Mouse (Mus musculus) liver, embryonic 14.5 days (tissue): ENCODE results near the gene Vmn2r29. TPM values are rescaled to one million over a fixed set of nuclear protein-coding genes. Genes with fewer than 3 reads are reported as not detected.

Source experiments
- ATAC-seq: fragments of 200-750 bp; cut with Nextera tagmentation; 2 replicates; pipeline ENCODE4 v1.8.0; 2017; ENCODE audit warnings: moderate number of reproducible peaks, mild to moderate bottlenecking, moderate library complexity; ENCODE audit not compliant: insufficient read depth
- DNase-seq, 3 experiments: peaks; one replicate each; pipeline ENCODE4 v3.0.0-alpha.2; 2012 to 2013; ENCODE audit warnings: low read depth in 3 of 3, low spot score in 3 of 3
- H3K27ac ChIP-seq: fragments of 300-500 bp; sonication (generic); 2 replicates; pipeline ENCODE4 v1.5.1; 2014; ENCODE audit warnings: moderate library complexity, mild to moderate bottlenecking, control low read depth, inconsistent platforms
- H3K27me3 ChIP-seq: fragments of 300-500 bp; sonication (generic); 2 replicates; pipeline ENCODE4 v1.6.1; 2014; ENCODE audit warnings: mild to moderate bottlenecking, low read length, moderate library complexity; ENCODE audit not compliant: control insufficient read depth, insufficient read depth
- H3K36me3 ChIP-seq: fragments of 300-500 bp; sonication (generic); replicated peaks from 2 replicates; pipeline ENCODE4 v1.6.1; 2014; ENCODE audit warnings: low read depth; ENCODE audit not compliant: control insufficient read depth, insufficient read depth
- H3K4me1 ChIP-seq, 2 experiments: fragments of 200-500 bp in 1 of 2; fragments of 300-500 bp in 1 of 2; sonication (generic) in 1 of 2; replicated peaks; 2 replicates each; pipeline ENCODE4 v1.6.1; 2012 to 2014; ENCODE audit warnings: antibody characterized with exemption in 1 of 2, inconsistent platforms in 1 of 2, low read length in 1 of 2; ENCODE audit not compliant: control insufficient read depth in 2 of 2, insufficient read depth in 2 of 2
- H3K4me2 ChIP-seq: fragments of 300-500 bp; sonication (generic); 2 replicates; pipeline ENCODE4 v1.6.1; 2014; ENCODE audit warnings: low read depth, mild to moderate bottlenecking, control low read depth, moderate library complexity
- H3K4me3 ChIP-seq, 2 experiments: fragments of 200-500 bp in 1 of 2; fragments of 300-500 bp in 1 of 2; sonication (generic) in 1 of 2; 2 replicates each; pipeline ENCODE4 v1.5.1; 2012 to 2014; ENCODE audit warnings: low read depth in 2 of 2, low read length in 2 of 2, mild to moderate bottlenecking in 2 of 2, control low read depth in 1 of 2, inconsistent platforms in 1 of 2, moderate library complexity in 1 of 2; ENCODE audit not compliant: insufficient read depth in 1 of 2
- H3K9ac ChIP-seq: fragments of 300-500 bp; sonication (generic); replicated peaks from 2 replicates; pipeline ENCODE4 v1.6.1; 2014; ENCODE audit warnings: mild to moderate bottlenecking, control low read depth, moderate library complexity
- H3K9me3 ChIP-seq: fragments of 300-500 bp; sonication (generic); 2 replicates; pipeline ENCODE4 v1.6.1; 2016; ENCODE audit warnings: low read length, mixed read lengths; ENCODE audit not compliant: control insufficient read depth
- CTCF ChIP-seq: IDR thresholded peaks from 2 replicates; pipeline ENCODE4 v1.5.1; 2016; ENCODE audit warnings: antibody characterized with exemption, low read depth, control low read depth
- EP300 ChIP-seq: IDR thresholded peaks from 2 replicates; pipeline ENCODE4 v1.6.1; 2016; ENCODE audit warnings: antibody characterized with exemption, low read depth
- WGBS: fragments of 180-500 bp; shearing (Covaris S2); extraction: QIAGEN DNeasy Blood & Tissue Kit; methylation state at CpG from one replicate; pipeline ENCODE4 v1.1.7; 2014; ENCODE audit not compliant: insufficient replicate concordance; 5-methylcytosine and 5-hydroxymethylcytosine counted together
- polyA plus RNA-seq, 2 experiments: library from polyadenylated mRNA; depleted of rRNA in 1 of 2; stranded (reverse) in 1 of 2; unstranded in 1 of 2; fragments of >200 nt; fragmentation: Nextera tagmentation in 1 of 2; extraction: Ambion mirVana in 1 of 2; gene quantifications; 2 replicates each; pipeline versions ENCODE4 v1.2.1 to v1.2.3; 2012 to 2014

Vmn2r29 gene
- polyA plus RNA-seq, 2 experiments = 0.04 TPM; not detected in 1

- Histone ChIP-seq H3K9ac (peak overlapping the region; percentile 29; the same call in 1 of the 2 replicates), H3K4me2 (peak overlapping the region; percentile 55), H3K27me3 (no peaks in the 10 kb centered on the region), H3K4me1 (peaks cover 0 to 6% of the 10 kb centered on the region in 2 experiments; a peak in 1 of 4 replicates), H3K27ac (no peak overlapping the region), H3K36me3 (no peaks in the 10 kb centered on the region), H3K9me3 (no peaks in the 10 kb centered on the region), H3K4me3 (peak overlapping the region; percentile 51 to 83)
- DNase-seq (peak; percentile 26 to 45 (median 32)), ATAC-seq (peak; percentile 90)
- 4% methylated on average over 18 of the region's 18 CpGs for WGBS
- TF ChIP-seq EP300 (no peak), CTCF (peak; percentile 87)
Measured at GRCm38 (mm10) chr7:7188191-7188942, 58.8 kb downstream of the Vmn2r29 start.

DNA sequence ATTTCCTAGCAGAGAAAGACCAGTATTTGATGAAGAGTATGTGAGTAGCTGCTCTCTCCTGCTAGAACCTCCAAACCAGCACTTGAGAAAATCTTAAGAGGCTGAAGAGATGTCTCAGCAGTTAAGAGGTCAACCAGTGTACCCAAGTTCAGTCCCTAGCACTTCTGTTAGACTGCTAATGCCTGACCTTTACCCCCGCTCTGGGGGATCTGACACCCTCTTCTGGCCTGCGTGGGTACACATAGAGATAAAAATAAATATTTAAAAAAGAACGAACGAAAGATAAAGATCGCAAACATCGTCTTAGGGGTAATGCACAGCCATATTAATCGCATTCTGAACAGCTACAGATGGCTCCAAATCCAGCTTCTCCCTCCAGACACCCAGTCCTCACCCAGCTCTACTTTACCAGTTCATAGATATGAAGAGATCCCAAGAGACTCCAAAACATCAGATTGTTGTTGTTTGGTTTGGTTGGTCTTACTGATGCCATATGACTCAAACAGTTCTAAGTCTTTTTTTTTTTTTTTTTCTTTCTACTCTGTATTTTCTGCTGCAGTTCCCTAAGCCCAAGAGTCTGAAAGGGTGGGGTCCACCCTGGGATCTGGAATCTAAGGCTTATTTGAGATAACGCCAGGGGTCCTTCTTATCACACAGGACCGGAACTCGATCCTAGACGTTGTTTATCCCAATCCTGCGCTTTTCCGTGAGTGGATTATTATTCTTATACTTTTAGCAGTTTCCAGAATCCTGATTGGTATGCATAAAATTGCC is 59.5 kb downstream of the Vmn2r29 start:
- H3K36me3 ChIP-seq = no peaks in the 10 kb centered on the region
- peak overlapping the region; percentile 51 to 83; a peak in 3 of 4 replicates for H3K4me3 ChIP-seq
- peak overlapping the region; percentile 29; the same call in 1 of the 2 replicates for H3K9ac ChIP-seq
- no peak for TF ChIP-seq CTCF
- no peak for TF ChIP-seq EP300
- no peaks in the 10 kb centered on the region for H3K27me3 ChIP-seq
- DNase-seq (no peak), ATAC-seq (peak; percentile 40; the same call in 1 of the 2 replicates)
- no peak overlapping the region for H3K27ac ChIP-seq
- WGBS = 25% methylated on average over 13 of the region's 13 CpGs
- H3K4me2 ChIP-seq = peak overlapping the region; percentile 55
- no peaks in the 10 kb centered on the region for H3K9me3 ChIP-seq
- H3K4me1 ChIP-seq = peaks cover 0 to 6% of the 10 kb centered on the region in 2 experiments; a peak in 1 of 4 replicates

- H3K4me2 ChIP-seq = no peak overlapping the region
- no peaks in the 10 kb centered on the region for H3K36me3 ChIP-seq
- DNase-seq = no peak
- H3K4me3 ChIP-seq = no peak overlapping the region
- no peak overlapping the region for H3K9ac ChIP-seq
- TF ChIP-seq EP300 (no peak), CTCF (no peak)
- H3K27me3 ChIP-seq = no peaks in the 10 kb centered on the region
- no peak overlapping the region for H3K27ac ChIP-seq
- peaks cover 0 to 6% of the 10 kb centered on the region in 2 experiments; a peak in 1 of 4 replicates for H3K4me1 ChIP-seq
- 82% methylated on average over 1 of the region's 1 CpGs for WGBS
- ATAC-seq = no peak
- H3K9me3 ChIP-seq = no peaks in the 10 kb centered on the region
Measured at GRCm38 (mm10) chr7:7185897-7186296, 61.2 kb downstream of the Vmn2r29 start.

Other genes with a start within 250 kb of the Vmn2r29 start
- 2.6 and 3.0 TPM in 2 replicates for gene Zfp954, start 125.8 kb downstream of the Vmn2r29 start, polyA plus RNA-seq (2012; rRNA removed)
- gene Zfp954, start 125.8 kb downstream of the Vmn2r29 start, polyA plus RNA-seq (2014; fragmentation: Nextera tagmentation; extraction: Ambion mirVana) = 5.0 and 5.6 TPM in 2 replicates
- gene Zfp773, start 110.6 kb downstream of the Vmn2r29 start, polyA plus RNA-seq (2012; rRNA removed) = 0.05 and 0.09 TPM in 2 replicates
- gene Zfp773, start 110.6 kb downstream of the Vmn2r29 start, polyA plus RNA-seq (2014; fragmentation: Nextera tagmentation; extraction: Ambion mirVana) = 0.17 and 0.29 TPM in 2 replicates
- 0.18 and 0.28 TPM in 2 replicates for gene Zfp418, start 76.0 kb downstream of the Vmn2r29 start, polyA plus RNA-seq (2012; rRNA removed)
- 0.23 and 0.54 TPM in 2 replicates for gene Zfp418, start 76.0 kb downstream of the Vmn2r29 start, polyA plus RNA-seq (2014; fragmentation: Nextera tagmentation; extraction: Ambion mirVana)
- 0.51 and 0.74 TPM in 2 replicates for gene Zfp772, start 37.3 kb downstream of the Vmn2r29 start, polyA plus RNA-seq (2012; rRNA removed)
- 1.3 and 1.5 TPM in 2 replicates for gene Zfp772, start 37.3 kb downstream of the Vmn2r29 start, polyA plus RNA-seq (2014; fragmentation: Nextera tagmentation; extraction: Ambion mirVana)
- 0.10 and 0.32 TPM in 2 replicates for gene Gm45844, start 31.0 kb upstream of the Vmn2r29 start, polyA plus RNA-seq (2012; rRNA removed)
- 0.51 and 0.75 TPM in 2 replicates for gene Gm45844, start 31.0 kb upstream of the Vmn2r29 start, polyA plus RNA-seq (2014; fragmentation: Nextera tagmentation; extraction: Ambion mirVana)
- gene Clcn4, start 53.5 kb upstream of the Vmn2r29 start, polyA plus RNA-seq (2012; rRNA removed) = 5.2 and 6.2 TPM in 2 replicates
- gene Clcn4, start 53.5 kb upstream of the Vmn2r29 start, polyA plus RNA-seq (2014; fragmentation: Nextera tagmentation; extraction: Ambion mirVana) = 10.2 and 10.7 TPM in 2 replicates
- gene Vmn2r30, start 90.3 kb upstream of the Vmn2r29 start, polyA plus RNA-seq (2012; rRNA removed) = not detected in 2 replicates
- not detected in 2 replicates for gene Vmn2r30, start 90.3 kb upstream of the Vmn2r29 start, polyA plus RNA-seq (2014; fragmentation: Nextera tagmentation; extraction: Ambion mirVana)
- not detected in 2 replicates for gene Gm45783, start 127.2 kb upstream of the Vmn2r29 start, polyA plus RNA-seq (2012; rRNA removed)
- not detected in 2 replicates for gene Gm45783, start 127.2 kb upstream of the Vmn2r29 start, polyA plus RNA-seq (2014; fragmentation: Nextera tagmentation; extraction: Ambion mirVana)
- gene Vmn2r31, start 152.4 kb upstream of the Vmn2r29 start, polyA plus RNA-seq (2012; rRNA removed) = not detected in 2 replicates
- not detected in 2 replicates for gene Vmn2r31, start 152.4 kb upstream of the Vmn2r29 start, polyA plus RNA-seq (2014; fragmentation: Nextera tagmentation; extraction: Ambion mirVana)
- not detected in 2 replicates for gene Vmn2r32, start 232.7 kb upstream of the Vmn2r29 start, polyA plus RNA-seq (2012; rRNA removed)
- not detected in 2 replicates for gene Vmn2r32, start 232.7 kb upstream of the Vmn2r29 start, polyA plus RNA-seq (2014; fragmentation: Nextera tagmentation; extraction: Ambion mirVana)